Mouse (Mus musculus) intestine, embryonic 14.5 days (tissue): ENCODE measurements around the gene Grap2. TPM values are rescaled to one million over a fixed set of nuclear protein-coding genes. Genes with fewer than 3 reads are reported as not detected.
A peak's percentile ranks its signal among the peaks of the same experiment; 100 is the strongest.

ENCODE experiments used
- ATAC-seq: fragments of 200-750 bp; cut with Nextera tagmentation; replicated peaks from 2 replicates; pipeline ENCODE4 v1.8.0; 2017; ENCODE audit warnings: low read depth, moderate number of reproducible peaks, moderate TSS enrichment, moderate library complexity; ENCODE audit not compliant: low FRiP score, low TSS enrichment
- DNase-seq: peaks from one replicate; pipeline ENCODE4 v3.0.0-alpha.2; 2018; ENCODE audit warnings: low spot score
- H3K27ac ChIP-seq: fragments of 300-500 bp; sonication (generic); 2 replicates; pipeline ENCODE4 v1.5.1; 2014; ENCODE audit warnings: low read depth, mild to moderate bottlenecking, control low read depth
- H3K27me3 ChIP-seq: fragments of 300-500 bp; sonication (generic); replicated peaks from 2 replicates; pipeline ENCODE4 v1.6.1; 2014; ENCODE audit warnings: low read length, control low read depth; ENCODE audit not compliant: control insufficient read depth, insufficient read depth
- H3K36me3 ChIP-seq: fragments of 300-500 bp; sonication (generic); 2 replicates; pipeline ENCODE4 v1.6.1; 2014; ENCODE audit warnings: low read length, control low read depth; ENCODE audit not compliant: control insufficient read depth, insufficient read depth
- H3K4me1 ChIP-seq: fragments of 300-500 bp; sonication (generic); replicated peaks from 2 replicates; pipeline ENCODE4 v1.6.1; 2014; ENCODE audit warnings: low read length, control low read depth, mixed read lengths; ENCODE audit not compliant: control insufficient read depth, insufficient read depth
- H3K4me2 ChIP-seq: fragments of 300-500 bp; sonication (generic); 2 replicates; pipeline ENCODE4 v1.6.1; 2014; ENCODE audit warnings: low read length
- H3K4me3 ChIP-seq: fragments of 300-500 bp; sonication (generic); 2 replicates; pipeline ENCODE4 v1.5.1; 2014; ENCODE audit warnings: low read depth, low read length, control low read depth, mixed read lengths
- H3K9ac ChIP-seq: fragments of 300-500 bp; sonication (generic); 2 replicates; pipeline ENCODE4 v1.6.1; 2014; ENCODE audit warnings: mild to moderate bottlenecking, low read length
- H3K9me3 ChIP-seq: fragments of 300-500 bp; sonication (generic); 2 replicates; pipeline ENCODE4 v1.6.1; 2016; ENCODE audit warnings: low read length, control low read depth; ENCODE audit not compliant: control insufficient read depth
- WGBS: fragments of 180-500 bp; shearing (Covaris S2); extraction: QIAGEN DNeasy Blood & Tissue Kit; methylation state at CpG from one replicate; pipeline ENCODE4 v1.1.7; 2014; 5-methylcytosine and 5-hydroxymethylcytosine counted together
- polyA plus RNA-seq: library from polyadenylated mRNA; unstranded; fragments of >200 nt; fragmentation: Nextera tagmentation; extraction: Ambion mirVana; gene quantifications from 2 replicates; pipeline ENCODE4 v1.2.1, GENCODE M21; 2014

Grap2 gene
- polyA plus RNA-seq, 1 experiment from 2014 or later = 0.80 TPM

GRCm38 (mm10) chr15:80645006-80645797, 72.8 kb downstream of the Grap2 start:
- no peak overlapping the region for H3K27ac ChIP-seq

GRCm38 (mm10) chr15:80648977-80649606, 76.7 kb downstream of the Grap2 start:
- Histone ChIP-seq H3K9ac (no peak overlapping the region), H3K27me3 (no peaks in the 10 kb centered on the region), H3K27ac (no peak overlapping the region), H3K9me3 (no peaks in the 10 kb centered on the region), H3K4me3 (no peak overlapping the region), H3K4me1 (no peaks in the 10 kb centered on the region), H3K36me3 (no peaks in the 10 kb centered on the region), H3K4me2 (no peak overlapping the region)
- WGBS = 74% methylated on average over 15 of the region's 15 CpGs
- ATAC-seq (no peak), DNase-seq (no peak)

More at GRCm38 (mm10) chr15:80645006-80645797, 72.8 kb downstream of the Grap2 start:
- no peaks in the 10 kb centered on the region for H3K9me3 ChIP-seq
- H3K4me2 ChIP-seq = no peak overlapping the region
- no peak overlapping the region for H3K9ac ChIP-seq
- 80% methylated on average over 17 of the region's 17 CpGs for WGBS
- H3K27me3 ChIP-seq = no peaks in the 10 kb centered on the region
- DNase-seq (no peak), ATAC-seq (no peak)
- H3K4me1 ChIP-seq = peaks cover 17% of the 10 kb centered on the region
- H3K4me3 ChIP-seq = no peak overlapping the region
- no peaks in the 10 kb centered on the region for H3K36me3 ChIP-seq

GRCm38 (mm10) chr15:80650412-80650811, 78.0 kb downstream of the Grap2 start:
- no peak for DNase-seq
- H3K9ac ChIP-seq = no peak overlapping the region
- no peaks in the 10 kb centered on the region for H3K4me1 ChIP-seq
- no peak overlapping the region for H3K27ac ChIP-seq
- 77% methylated on average over 2 of the region's 2 CpGs for WGBS
- no peaks in the 10 kb centered on the region for H3K9me3 ChIP-seq
- H3K4me2 ChIP-seq = no peak overlapping the region
- no peaks in the 10 kb centered on the region for H3K27me3 ChIP-seq
- H3K4me3 ChIP-seq = no peak overlapping the region
- ATAC-seq = no peak
- no peaks in the 10 kb centered on the region for H3K36me3 ChIP-seq

- Histone ChIP-seq H3K4me3 (no peak overlapping the region), H3K9me3 (no peaks in the 10 kb centered on the region), H3K9ac (no peak overlapping the region), H3K4me1 (no peaks in the 10 kb centered on the region), H3K4me2 (no peak overlapping the region), H3K27ac (no peak overlapping the region), H3K36me3 (no peaks in the 10 kb centered on the region), H3K27me3 (no peaks in the 10 kb centered on the region)
- no peak for ATAC-seq
- 68% methylated on average over 8 of the region's 8 CpGs for WGBS
- DNase-seq = no peak
Observed at GRCm38 (mm10) chr15:80653865-80654264, 81.5 kb downstream of the Grap2 start.

GRCm38 (mm10) chr15:80658815-80659471, 86.5 kb downstream of the Grap2 start:
- no peak overlapping the region for H3K4me3 ChIP-seq
- no peak overlapping the region for H3K27ac ChIP-seq
- H3K36me3 ChIP-seq = no peaks in the 10 kb centered on the region
- DNase-seq (no peak), ATAC-seq (no peak)
- WGBS = 56% methylated on average over 6 of the region's 6 CpGs
- H3K4me2 ChIP-seq = no peak overlapping the region
- H3K9me3 ChIP-seq = no peaks in the 10 kb centered on the region
- no peaks in the 10 kb centered on the region for H3K27me3 ChIP-seq
- no peaks in the 10 kb centered on the region for H3K4me1 ChIP-seq
- H3K9ac ChIP-seq = no peak overlapping the region

- Histone ChIP-seq H3K36me3 (no peaks in the 10 kb centered on the region), H3K27ac (no peak overlapping the region), H3K4me3 (no peak overlapping the region), H3K9me3 (no peaks in the 10 kb centered on the region), H3K27me3 (no peaks in the 10 kb centered on the region), H3K9ac (no peak overlapping the region), H3K4me2 (no peak overlapping the region), H3K4me1 (no peaks in the 10 kb centered on the region)
- ATAC-seq = no peak
- DNase-seq = no peak
- WGBS = 40% methylated on average over 4 of the region's 4 CpGs
Observed at GRCm38 (mm10) chr15:80660963-80661362, 88.6 kb downstream of the Grap2 start.

- Histone ChIP-seq H3K36me3 (no peaks in the 10 kb centered on the region), H3K27me3 (no peaks in the 10 kb centered on the region), H3K4me1 (no peaks in the 10 kb centered on the region), H3K4me3 (no peak overlapping the region), H3K9ac (no peak overlapping the region), H3K9me3 (no peaks in the 10 kb centered on the region), H3K27ac (no peak overlapping the region), H3K4me2 (no peak overlapping the region)
- 67% methylated on average over 4 of the region's 4 CpGs for WGBS
- ATAC-seq (no peak), DNase-seq (no peak)
Observed at GRCm38 (mm10) chr15:80664444-80664843, 92.0 kb downstream of the Grap2 start.

- H3K9me3 ChIP-seq = no peaks in the 10 kb centered on the region
- peak within 1 kb of the TSS; percentile 38 for H3K4me3 ChIP-seq
- H3K27ac ChIP-seq = no peak within 1 kb of the TSS
- H3K9ac ChIP-seq = peak within 1 kb of the TSS; percentile 29; the same call in 1 of the 2 replicates
- H3K4me2 ChIP-seq = peak within 1 kb of the TSS; percentile 61
- DNase-seq (peak; percentile 65), ATAC-seq (peak; percentile 75)
- WGBS = 6% methylated on average over 84 of the region's 85 CpGs
- peaks cover 26% of the 10 kb centered on the region for H3K27me3 ChIP-seq
- no peaks in the 10 kb centered on the region for H3K36me3 ChIP-seq
- peaks cover 5% of the 10 kb centered on the region for H3K4me1 ChIP-seq
Observed at GRCm38 (mm10) chr15:80671295-80672252, 99.2 kb downstream of the Grap2 start, which contains the start of gene Fam83f. Gene Fam83f (plus strand): TSS chr15:80671847.
